Mouse (Mus musculus) kidney, embryonic 14.5 days (tissue): Measurements from ENCODE around the gene Obscn. TPM values are rescaled to one million over a fixed set of nuclear protein-coding genes. Genes with fewer than 3 reads are reported as not detected.

ENCODE experiments used
- ATAC-seq: fragments of 200-750 bp; cut with Nextera tagmentation; 2 replicates; pipeline ENCODE4 v1.8.0; 2017; ENCODE audit warnings: moderate number of reproducible peaks, mild to moderate bottlenecking, moderate TSS enrichment, moderate library complexity; ENCODE audit not compliant: low FRiP score, low TSS enrichment
- H3K27ac ChIP-seq: fragments of 300-500 bp; sonication (generic); 2 replicates; pipeline ENCODE4 v1.5.1; 2014; ENCODE audit warnings: low read depth, mild to moderate bottlenecking, low read length, moderate library complexity, mixed read lengths
- H3K27me3 ChIP-seq: fragments of 300-500 bp; sonication (generic); 2 replicates; pipeline ENCODE4 v1.6.1; 2014; ENCODE audit warnings: mild to moderate bottlenecking, low read length; ENCODE audit not compliant: control insufficient read depth, insufficient read depth
- H3K36me3 ChIP-seq: fragments of 300-500 bp; sonication (generic); 2 replicates; pipeline ENCODE4 v1.6.1; 2014; ENCODE audit warnings: low read length, mixed read lengths; ENCODE audit not compliant: control insufficient read depth, insufficient read depth
- H3K4me1 ChIP-seq: fragments of 300-500 bp; sonication (generic); 2 replicates; pipeline ENCODE4 v1.6.1; 2014; ENCODE audit warnings: low read length, mixed read lengths; ENCODE audit not compliant: control insufficient read depth, insufficient read depth
- H3K4me2 ChIP-seq: fragments of 300-500 bp; sonication (generic); replicated peaks from 2 replicates; pipeline ENCODE4 v1.6.1; 2014; ENCODE audit warnings: low read depth, mild to moderate bottlenecking, low read length
- H3K4me3 ChIP-seq: fragments of 300-500 bp; sonication (generic); 2 replicates; pipeline ENCODE4 v1.5.1; 2014; ENCODE audit warnings: mild to moderate bottlenecking, low read length
- H3K9ac ChIP-seq: fragments of 300-500 bp; sonication (generic); 2 replicates; pipeline ENCODE4 v1.6.1; 2014; ENCODE audit warnings: low read depth, mild to moderate bottlenecking, low read length, moderate library complexity
- H3K9me3 ChIP-seq: fragments of 300-500 bp; sonication (generic); 2 replicates; pipeline ENCODE4 v1.6.1; 2016; ENCODE audit warnings: low read length; ENCODE audit not compliant: control insufficient read depth
- WGBS: fragments of 180-500 bp; shearing (Covaris S2); extraction: QIAGEN DNeasy Blood & Tissue Kit; methylation state at CpG from one replicate; pipeline ENCODE4 v1.1.7; 2014; 5-methylcytosine and 5-hydroxymethylcytosine counted together
- polyA plus RNA-seq: library from polyadenylated mRNA; unstranded; fragments of >200 nt; fragmentation: Nextera tagmentation; extraction: Ambion mirVana; gene quantifications from 2 replicates; pipeline ENCODE4 v1.2.1, GENCODE M21; 2014

The Obscn gene
- polyA plus RNA-seq, 1 experiment from 2014 or later, result 0.51 TPM

DNA sequence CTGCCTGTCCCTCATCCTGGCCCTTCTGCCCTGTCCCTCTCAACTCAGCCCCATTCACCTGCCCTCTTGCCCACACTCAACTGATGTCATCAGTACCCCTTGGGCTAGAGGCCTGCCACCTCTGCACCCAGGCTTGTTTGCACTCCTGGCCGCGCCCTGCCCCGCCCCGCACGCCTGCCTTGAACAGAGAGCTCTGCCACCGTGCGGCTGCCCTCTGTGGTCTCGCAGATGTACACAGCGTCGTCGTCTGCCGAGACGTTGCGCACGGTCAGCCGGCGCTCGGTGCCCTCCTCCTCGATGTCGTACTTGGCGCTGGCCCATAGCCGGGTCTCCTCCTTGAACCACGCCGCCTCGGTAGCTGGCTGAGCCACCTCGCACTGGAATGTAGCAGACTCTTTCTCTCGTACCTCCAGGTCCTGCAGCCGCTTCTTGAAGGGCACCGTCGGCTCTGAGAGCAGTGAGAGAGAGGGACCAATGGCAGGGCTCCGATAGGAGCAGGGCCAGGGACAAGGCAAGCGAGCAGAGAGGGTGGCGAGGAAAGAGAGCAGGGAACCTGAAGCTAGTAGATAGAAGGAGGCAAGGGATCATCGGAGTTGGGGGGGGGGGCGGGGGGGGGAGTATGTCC lies 1.7 kb downstream of the Obscn start:
- Histone ChIP-seq H3K27ac (no peak overlapping the region), H3K9me3 (no peaks in the 10 kb centered on the region), H3K27me3 (peaks cover 54% of the 10 kb centered on the region), H3K36me3 (no peaks in the 10 kb centered on the region), H3K9ac (no peak overlapping the region), H3K4me3 (no peak overlapping the region), H3K4me1 (peaks cover 9% of the 10 kb centered on the region), H3K4me2 (peak overlapping the region; percentile 19; the same call in 1 of the 2 replicates)
- 7% methylated on average over 35 of the region's 35 CpGs for WGBS
- ATAC-seq, result 0 out of 2 replicates have a peak, but pooled peaks have one; percentile 21

DNA sequence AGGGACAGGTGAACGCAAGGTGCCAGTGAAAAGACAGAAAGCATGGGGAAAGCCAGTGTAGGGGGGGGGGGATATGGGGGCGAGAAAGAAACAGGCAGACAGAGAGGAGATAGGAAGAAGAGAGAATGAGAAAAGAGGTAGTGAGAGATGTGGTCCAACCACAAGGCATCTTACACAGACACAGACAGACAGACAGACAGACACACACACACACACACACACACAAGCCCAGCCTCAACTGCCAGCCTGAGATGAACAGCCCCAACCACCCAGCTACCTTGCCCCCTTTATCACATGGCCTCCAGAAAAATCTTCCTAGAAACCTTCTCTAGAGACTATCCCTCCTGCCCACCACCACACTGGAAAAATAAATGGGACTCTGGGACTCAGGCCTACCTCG lies 4.1 kb downstream of the Obscn start:
- Histone ChIP-seq H3K9me3 (no peaks in the 10 kb centered on the region), H3K27ac (no peak overlapping the region), H3K27me3 (peaks cover 48% of the 10 kb centered on the region), H3K4me2 (no peak overlapping the region), H3K9ac (no peak overlapping the region), H3K36me3 (no peaks in the 10 kb centered on the region), H3K4me1 (peaks cover 9% of the 10 kb centered on the region), H3K4me3 (no peak overlapping the region)
- ATAC-seq, result no peak
- 75% methylated on average over 2 of the region's 3 CpGs for WGBS

DNA sequence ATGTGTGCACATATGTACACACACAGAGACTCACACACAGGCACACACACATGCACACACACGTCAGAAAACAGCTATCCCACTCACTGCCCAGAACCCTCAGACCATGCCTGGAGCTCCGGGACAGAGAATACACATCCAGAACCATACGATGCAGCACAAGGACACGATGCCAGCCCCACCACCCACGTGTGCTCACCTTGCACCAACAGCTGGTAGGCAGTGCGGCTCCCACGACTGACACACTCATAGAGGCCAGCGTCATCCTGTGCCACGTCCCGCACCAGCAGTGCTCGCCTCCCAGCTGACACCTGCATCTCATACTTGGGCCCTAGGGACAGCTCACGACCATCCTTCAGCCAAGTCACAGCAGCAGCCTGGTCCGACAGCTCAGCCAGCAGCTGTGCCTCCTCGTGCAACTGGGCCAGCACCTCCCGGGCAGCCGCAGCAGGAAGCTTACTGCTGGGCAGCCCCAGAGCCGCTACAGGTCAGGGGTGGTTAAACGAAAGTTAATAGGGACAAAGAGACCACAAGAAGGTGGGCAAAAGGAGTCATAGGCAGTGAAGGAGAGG lies 4.8 kb downstream of the Obscn start:
- WGBS, result 64% methylated on average over 18 of the region's 18 CpGs
- Histone ChIP-seq H3K9me3 (no peaks in the 10 kb centered on the region), H3K36me3 (no peaks in the 10 kb centered on the region), H3K9ac (no peak overlapping the region), H3K27me3 (peaks cover 42% of the 10 kb centered on the region), H3K4me2 (no peak overlapping the region), H3K4me1 (peaks cover 9% of the 10 kb centered on the region), H3K4me3 (no peak overlapping the region), H3K27ac (no peak overlapping the region)
- no peak for ATAC-seq

DNA sequence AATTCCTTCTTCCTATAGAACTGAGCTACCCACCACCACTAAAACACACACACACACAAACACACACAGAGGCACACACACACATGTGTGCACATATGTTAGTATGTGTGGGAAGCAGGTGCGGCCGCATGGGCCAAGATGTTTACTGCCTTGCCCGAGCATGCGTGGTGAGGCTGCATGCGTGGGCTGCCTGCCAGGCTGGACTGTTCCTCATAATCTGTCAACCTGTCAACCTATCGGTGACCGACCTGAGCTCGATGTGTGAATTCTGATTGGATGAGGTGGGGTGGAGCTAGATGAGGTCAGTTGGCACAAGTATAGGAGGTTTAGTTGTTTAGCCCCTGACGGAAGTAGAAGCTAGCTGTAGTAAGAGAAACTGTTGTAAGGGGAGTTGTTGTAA lies 5.4 kb downstream of the Obscn start:
- H3K9ac ChIP-seq, result no peak overlapping the region
- H3K27me3 ChIP-seq, result peaks cover 35% of the 10 kb centered on the region
- H3K27ac ChIP-seq, result no peak overlapping the region
- no peaks in the 10 kb centered on the region for H3K9me3 ChIP-seq
- peaks cover 6% of the 10 kb centered on the region for H3K4me1 ChIP-seq
- no peak overlapping the region for H3K4me2 ChIP-seq
- H3K36me3 ChIP-seq, result no peaks in the 10 kb centered on the region
- no peak overlapping the region for H3K4me3 ChIP-seq
- WGBS, result 84% methylated on average over 9 of the region's 9 CpGs
- ATAC-seq, result no peak

DNA sequence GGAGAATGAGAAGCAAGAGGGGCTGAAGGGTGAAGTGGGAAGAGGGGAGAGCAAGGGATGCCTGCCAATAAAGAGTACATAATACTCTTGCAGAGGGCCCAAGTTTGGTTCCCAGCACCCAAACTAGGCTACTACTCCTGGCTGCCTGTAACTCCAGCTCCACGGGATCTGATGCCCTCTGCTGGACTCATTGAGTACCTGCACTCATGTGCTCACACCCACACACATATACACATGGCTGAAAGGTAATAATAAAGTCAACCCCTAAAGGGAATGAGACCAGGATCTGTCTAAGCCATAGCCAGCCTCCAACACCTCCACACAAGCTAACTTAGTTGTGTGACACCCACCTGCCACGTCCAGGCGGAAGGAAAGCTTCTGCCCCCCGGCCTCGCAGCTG lies 30.3 kb downstream of the Obscn start:
- Histone ChIP-seq H3K9me3 (no peaks in the 10 kb centered on the region), H3K27ac (no peak overlapping the region), H3K4me3 (no peak overlapping the region), H3K4me2 (no peak overlapping the region), H3K4me1 (no peaks in the 10 kb centered on the region), H3K27me3 (no peaks in the 10 kb centered on the region), H3K9ac (no peak overlapping the region), H3K36me3 (no peaks in the 10 kb centered on the region)
- WGBS, result 90% methylated on average over 4 of the region's 5 CpGs
- no peak for ATAC-seq

DNA sequence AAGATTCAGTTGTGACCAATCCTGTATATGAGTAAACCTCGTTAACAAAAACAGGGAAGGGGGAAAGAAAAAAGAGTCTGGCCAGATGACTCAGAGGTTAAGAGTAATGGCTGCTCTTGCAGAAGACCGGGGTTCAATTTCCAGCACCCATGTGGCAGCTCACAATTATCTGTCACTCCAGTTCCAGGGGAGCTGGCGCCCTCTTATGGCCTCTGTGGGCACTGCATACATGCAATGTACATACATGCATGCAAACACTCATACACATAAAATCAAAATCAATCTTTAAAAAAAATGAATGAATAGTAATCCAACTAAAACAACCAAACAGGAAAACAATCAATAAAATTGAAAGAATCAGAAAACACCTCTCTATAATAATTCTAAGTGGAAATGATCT lies 33.9 kb downstream of the Obscn start:
- Histone ChIP-seq H3K4me1 (no peaks in the 10 kb centered on the region), H3K4me2 (no peak overlapping the region), H3K4me3 (no peak overlapping the region), H3K36me3 (no peaks in the 10 kb centered on the region), H3K9ac (no peak overlapping the region), H3K9me3 (no peaks in the 10 kb centered on the region), H3K27me3 (no peaks in the 10 kb centered on the region), H3K27ac (no peak overlapping the region)
- ATAC-seq, result no peak
- WGBS, result 61% methylated on average over 3 of the region's 3 CpGs

DNA sequence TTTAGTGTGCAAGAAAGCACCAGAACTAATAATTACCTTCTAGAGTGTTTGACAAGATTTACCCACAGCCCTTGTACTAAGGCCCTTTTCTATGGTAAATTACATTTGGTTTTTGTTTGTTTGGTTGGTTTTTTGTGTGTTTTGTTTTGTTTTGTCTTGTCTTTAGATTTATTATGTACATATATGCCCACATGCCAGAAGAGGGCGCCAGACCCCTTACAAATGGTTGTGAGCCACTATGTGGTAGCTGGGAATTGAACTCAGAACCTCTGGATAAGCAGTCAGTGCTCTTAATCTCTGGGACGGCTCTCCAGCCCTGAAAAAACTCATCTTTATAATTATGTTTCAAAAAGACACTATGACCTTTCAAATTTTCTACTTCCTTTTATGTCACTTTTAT lies 37.9 kb downstream of the Obscn start:
- no peak overlapping the region for H3K4me3 ChIP-seq
- no peaks in the 10 kb centered on the region for H3K9me3 ChIP-seq
- no peaks in the 10 kb centered on the region for H3K27me3 ChIP-seq
- H3K4me1 ChIP-seq, result no peaks in the 10 kb centered on the region
- H3K4me2 ChIP-seq, result no peak overlapping the region
- H3K27ac ChIP-seq, result no peak overlapping the region
- 28% methylated on average over 2 of the region's 2 CpGs for WGBS
- H3K36me3 ChIP-seq, result no peaks in the 10 kb centered on the region
- H3K9ac ChIP-seq, result no peak overlapping the region
- ATAC-seq, result no peak

DNA sequence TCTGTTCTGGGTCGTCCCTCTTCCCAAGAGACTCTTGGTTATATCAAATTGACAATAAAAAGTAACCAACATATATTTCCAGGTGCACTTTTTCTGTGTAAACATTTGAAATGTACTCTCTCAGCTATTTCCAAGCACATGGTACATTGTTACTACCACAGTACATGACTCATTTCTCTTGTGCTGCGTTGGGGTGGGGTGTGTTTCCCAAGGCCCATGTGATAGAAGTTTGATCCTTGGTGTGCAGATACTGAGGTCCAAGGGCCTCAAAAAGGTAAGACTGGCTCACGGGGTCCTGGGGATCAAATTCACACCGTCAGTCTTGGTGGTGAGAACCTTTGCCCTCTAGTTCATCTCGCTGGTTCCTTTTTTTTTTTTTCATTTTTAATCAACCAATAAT lies 38.4 kb downstream of the Obscn start:
- no peaks in the 10 kb centered on the region for H3K4me1 ChIP-seq
- no peak overlapping the region for H3K9ac ChIP-seq
- no peak overlapping the region for H3K4me3 ChIP-seq
- 67% methylated on average over 5 of the region's 5 CpGs for WGBS
- ATAC-seq, result no peak
- H3K27me3 ChIP-seq, result no peaks in the 10 kb centered on the region
- H3K9me3 ChIP-seq, result no peaks in the 10 kb centered on the region
- H3K4me2 ChIP-seq, result no peak overlapping the region
- no peak overlapping the region for H3K27ac ChIP-seq
- H3K36me3 ChIP-seq, result no peaks in the 10 kb centered on the region

DNA sequence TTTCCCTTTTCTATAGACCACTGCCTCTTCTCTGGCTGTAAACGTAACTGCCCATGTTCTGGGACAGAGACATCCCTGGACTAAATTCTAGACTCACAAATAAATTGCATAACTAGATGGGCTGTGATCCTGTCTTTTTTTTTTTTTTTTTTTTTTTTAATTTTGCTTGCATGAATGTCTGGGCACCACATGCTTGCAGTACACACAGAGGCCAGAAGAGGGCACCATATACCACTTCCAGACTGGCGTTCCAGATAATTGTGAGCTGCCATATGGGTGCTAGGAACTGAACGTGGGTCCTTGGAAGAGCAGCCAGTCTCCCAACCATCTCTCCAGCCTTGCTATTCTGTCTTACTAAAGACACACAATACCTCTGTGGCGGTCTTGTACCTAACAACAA lies 42.0 kb downstream of the Obscn start:
- Histone ChIP-seq H3K4me2 (no peak overlapping the region), H3K27ac (no peak overlapping the region), H3K9me3 (no peaks in the 10 kb centered on the region), H3K4me3 (no peak overlapping the region), H3K4me1 (no peaks in the 10 kb centered on the region), H3K9ac (no peak overlapping the region), H3K36me3 (no peaks in the 10 kb centered on the region), H3K27me3 (no peaks in the 10 kb centered on the region)
- ATAC-seq, result no peak
- 63% methylated on average over 4 of the region's 4 CpGs for WGBS
